Mouse (Mus musculus): ENCODE results near the gene Tufm. TPM values are rescaled to one million over a fixed set of nuclear protein-coding genes. Genes with fewer than 3 reads are reported as not detected.

The Tufm gene
- polyA plus RNA-seq, 1 experiment from 2014 or later: 114 TPM

GRCm38 (mm10) chr7:126466707-126467106, 20.5 kb upstream of the Tufm start:
- H3K9me3 ChIP-seq (replicated peaks): no peaks in the 10 kb centered on the region
- peaks cover 58% of the 10 kb centered on the region for H3K36me3 ChIP-seq (ENCODE audit: poor library complexity, severe bottlenecking)
- 92% methylated on average over 5 of the region's 5 CpGs for WGBS
- no peak for ATAC-seq
- no peak overlapping the region for H3K27ac ChIP-seq
- H3K27me3 ChIP-seq: no peaks in the 10 kb centered on the region
- H3K4me3 ChIP-seq: no peak overlapping the region
- H3K4me1 ChIP-seq: no peaks in the 10 kb centered on the region
- H3K4me2 ChIP-seq: no peak overlapping the region
- H3K9ac ChIP-seq: no peak overlapping the region

GRCm38 (mm10) chr7:126467271-126467670, 19.9 kb upstream of the Tufm start:
- no peak overlapping the region for H3K4me3 ChIP-seq
- 0 out of 2 replicates have a peak, but pooled peaks have one; percentile 21 for ATAC-seq
- no peaks in the 10 kb centered on the region for H3K4me1 ChIP-seq
- H3K27ac ChIP-seq: no peak overlapping the region
- H3K27me3 ChIP-seq: no peaks in the 10 kb centered on the region
- WGBS: 67% methylated on average over 5 of the region's 5 CpGs
- no peaks in the 10 kb centered on the region for H3K9me3 ChIP-seq (replicated peaks)
- H3K4me2 ChIP-seq: no peak overlapping the region
- no peak overlapping the region for H3K9ac ChIP-seq
- H3K36me3 ChIP-seq (ENCODE audit: poor library complexity, severe bottlenecking): peaks cover 64% of the 10 kb centered on the region

GRCm38 (mm10) chr7:126467834-126468627, 19.1 kb upstream of the Tufm start:
- Histone ChIP-seq H3K27me3 (no peaks in the 10 kb centered on the region), H3K4me3 (no peak overlapping the region), H3K9me3 (replicated peaks) (no peaks in the 10 kb centered on the region), H3K9ac (no peak overlapping the region), H3K4me2 (no peak overlapping the region), H3K4me1 (peaks cover 4% of the 10 kb centered on the region), H3K27ac (no peak overlapping the region), H3K36me3 (ENCODE audit: poor library complexity, severe bottlenecking) (peaks cover 71% of the 10 kb centered on the region)
- 94% methylated on average over 17 of the region's 18 CpGs for WGBS
- no peak for ATAC-seq

GRCm38 (mm10) chr7:126470077-126470476, 17.1 kb upstream of the Tufm start:
- WGBS: 91% methylated on average over 6 of the region's 6 CpGs
- Histone ChIP-seq H3K9ac (no peak overlapping the region), H3K36me3 (ENCODE audit: poor library complexity, severe bottlenecking) (peaks cover 73% of the 10 kb centered on the region)

GRCm38 (mm10) chr7:126471361-126471760, 15.8 kb upstream of the Tufm start:
- Histone ChIP-seq H3K9me3 (replicated peaks) (no peaks in the 10 kb centered on the region), H3K4me1 (peaks cover 24% of the 10 kb centered on the region), H3K27me3 (no peaks in the 10 kb centered on the region), H3K4me2 (no peak overlapping the region), H3K27ac (no peak overlapping the region), H3K36me3 (ENCODE audit: poor library complexity, severe bottlenecking) (peaks cover 68% of the 10 kb centered on the region), H3K4me3 (no peak overlapping the region), H3K9ac (no peak overlapping the region)
- no peak for ATAC-seq
- WGBS: 93% methylated on average over 5 of the region's 5 CpGs

More at GRCm38 (mm10) chr7:126470077-126470476, 17.1 kb upstream of the Tufm start:
- H3K9me3 ChIP-seq (replicated peaks): no peaks in the 10 kb centered on the region
- no peak overlapping the region for H3K27ac ChIP-seq
- no peaks in the 10 kb centered on the region for H3K27me3 ChIP-seq
- ATAC-seq: no peak
- H3K4me2 ChIP-seq: no peak overlapping the region
- peaks cover 18% of the 10 kb centered on the region for H3K4me1 ChIP-seq
- no peak overlapping the region for H3K4me3 ChIP-seq

- peaks cover 63% of the 10 kb centered on the region for H3K36me3 ChIP-seq (ENCODE audit: poor library complexity, severe bottlenecking)
- 83% methylated on average over 4 of the region's 4 CpGs for WGBS
- no peak overlapping the region for H3K4me3 ChIP-seq
- no peak overlapping the region for H3K4me2 ChIP-seq
- no peak overlapping the region for H3K27ac ChIP-seq
- no peaks in the 10 kb centered on the region for H3K27me3 ChIP-seq
- 0 out of 2 replicates have a peak overlapping the region, but pooled peaks have one; percentile 8 for H3K9ac ChIP-seq
- peaks cover 24% of the 10 kb centered on the region for H3K4me1 ChIP-seq
- no peak for ATAC-seq
- no peaks in the 10 kb centered on the region for H3K9me3 ChIP-seq (replicated peaks)
Measured at GRCm38 (mm10) chr7:126471853-126472252, 15.3 kb upstream of the Tufm start.

- Histone ChIP-seq H3K4me1 (peaks cover 24% of the 10 kb centered on the region), H3K4me3 (no peak overlapping the region), H3K9me3 (replicated peaks) (no peaks in the 10 kb centered on the region), H3K36me3 (ENCODE audit: poor library complexity, severe bottlenecking) (peaks cover 59% of the 10 kb centered on the region), H3K27ac (no peak overlapping the region), H3K4me2 (no peak overlapping the region), H3K27me3 (no peaks in the 10 kb centered on the region), H3K9ac (no peak overlapping the region)
- ATAC-seq: no peak
- WGBS: 87% methylated on average over 13 of the region's 13 CpGs
Measured at GRCm38 (mm10) chr7:126472306-126472705, 14.9 kb upstream of the Tufm start.

GRCm38 (mm10) chr7:126472713-126473112, 14.4 kb upstream of the Tufm start:
- Histone ChIP-seq H3K9me3 (replicated peaks) (no peaks in the 10 kb centered on the region), H3K4me1 (peaks cover 24% of the 10 kb centered on the region), H3K4me3 (no peak overlapping the region), H3K27ac (no peak overlapping the region), H3K9ac (no peak overlapping the region), H3K27me3 (no peaks in the 10 kb centered on the region), H3K36me3 (ENCODE audit: poor library complexity, severe bottlenecking) (peaks cover 55% of the 10 kb centered on the region), H3K4me2 (no peak overlapping the region)
- ATAC-seq: no peak
- 92% methylated on average over 16 of the region's 16 CpGs for WGBS

- Histone ChIP-seq H3K9me3 (replicated peaks) (no peaks in the 10 kb centered on the region), H3K4me2 (peak overlapping the region; percentile 96), H3K36me3 (ENCODE audit: poor library complexity, severe bottlenecking) (peaks cover 46% of the 10 kb centered on the region), H3K4me1 (peaks cover 24% of the 10 kb centered on the region), H3K4me3 (peak overlapping the region; percentile 92), H3K27ac (no peak overlapping the region), H3K27me3 (no peaks in the 10 kb centered on the region), H3K9ac (peak overlapping the region; percentile 97)
- no peak for ATAC-seq
- WGBS: 87% methylated on average over 9 of the region's 9 CpGs
Measured at GRCm38 (mm10) chr7:126473470-126474086, 13.6 kb upstream of the Tufm start.

GRCm38 (mm10) chr7:126474486-126474955, 12.6 kb upstream of the Tufm start:
- under 1% methylated on average over 25 of the region's 27 CpGs for WGBS

GRCm38 (mm10) chr7:126474993-126475581, 12.1 kb upstream of the Tufm start, which contains the start of gene Sh2b1:
TSS of gene Sh2b1 (minus strand) at chr7:126475424.
- under 1% methylated on average over 45 of the region's 53 CpGs for WGBS
- Histone ChIP-seq H3K9me3 (replicated peaks) (no peaks in the 10 kb centered on the region), H3K27me3 (no peaks in the 10 kb centered on the region), H3K4me3 (peak within 1 kb of the TSS; percentile 92), H3K4me2 (peak within 1 kb of the TSS; percentile 96), H3K9ac (peak within 1 kb of the TSS; percentile 97), H3K27ac (peak within 1 kb of the TSS; percentile 93), H3K36me3 (ENCODE audit: poor library complexity, severe bottlenecking) (peaks cover 31% of the 10 kb centered on the region), H3K4me1 (peaks cover 24% of the 10 kb centered on the region)
- peak; percentile 94 for ATAC-seq

More at GRCm38 (mm10) chr7:126474486-126474955, 12.6 kb upstream of the Tufm start:
- Histone ChIP-seq H3K36me3 (ENCODE audit: poor library complexity, severe bottlenecking) (peaks cover 37% of the 10 kb centered on the region), H3K4me1 (peaks cover 24% of the 10 kb centered on the region), H3K9ac (peak overlapping the region; percentile 97), H3K27me3 (no peaks in the 10 kb centered on the region), H3K4me2 (peak overlapping the region; percentile 96), H3K27ac (peak overlapping the region; percentile 93), H3K9me3 (replicated peaks) (no peaks in the 10 kb centered on the region), H3K4me3 (peak overlapping the region; percentile 92)
- ATAC-seq: peak; percentile 65

- H3K4me3 ChIP-seq: no peak overlapping the region
- no peaks in the 10 kb centered on the region for H3K36me3 ChIP-seq (ENCODE audit: poor library complexity, severe bottlenecking)
- H3K9ac ChIP-seq: no peak overlapping the region
- no peak overlapping the region for H3K4me2 ChIP-seq
- WGBS: 23% methylated on average over 5 of the region's 5 CpGs
- H3K4me1 ChIP-seq: peaks cover 8% of the 10 kb centered on the region
- H3K27ac ChIP-seq: no peak overlapping the region
- no peak for ATAC-seq
- H3K9me3 ChIP-seq (replicated peaks): no peaks in the 10 kb centered on the region
- H3K27me3 ChIP-seq: no peaks in the 10 kb centered on the region
Measured at GRCm38 (mm10) chr7:126481699-126482098, 5.5 kb upstream of the Tufm start.

Measured in forebrain, embryonic 13.5 days (tissue).